In genomic region chr3:131214060-131214658, GRCm38 (mm10) we compare ENCODE assay signal across 5 mouse cellular contexts.
"Had no signal": no experiment of that assay in that cellular context is flagged by ENCODE, and none has a peak within 500 bp of the region (broad histone marks: within the 10 kb centered on the region; RNA-seq: fewer than 3 reads in every experiment).

No protein-coding gene starts in this region.

- H3K4me3 ChIP-seq: left cerebral cortex, adult 2 months; midbrain, embryonic 13.5 days had no signal

- H3K9ac ChIP-seq: liver, embryonic 14.5 days; midbrain, embryonic 13.5 days had no signal

- H3K4me2 ChIP-seq: midbrain, embryonic 13.5 days had no signal

- H3K27me3 ChIP-seq: midbrain, embryonic 13.5 days had no signal

- DNase-seq: kidney, adult 11 months had no signal

- H3K27ac ChIP-seq: left cerebral cortex, adult 2 months; liver, embryonic 14.5 days; midbrain, embryonic 13.5 days had no signal

- ATAC-seq: lung, postnatal 0 days had no signal

- H3K4me1 ChIP-seq: midbrain, embryonic 13.5 days had no signal

- H3K9me3 ChIP-seq: midbrain, embryonic 13.5 days had no signal
